Mouse (Mus musculus) heart, embryonic 11.5 days (tissue): ENCODE measurements at regions not wholly inside any gene's neighbourhood (a gene's known extent, or its start where the extent isn't known, plus 50 kb on each side); places are given as distances from the start of the nearest gene placed in this dataset.

Experiments used
- ATAC-seq: fragments of 200-750 bp; cut with Nextera tagmentation; replicated peaks from 2 replicates; pipeline ENCODE4 v1.8.0; 2017; ENCODE audit warnings: moderate library complexity; ENCODE audit not compliant: insufficient number of reproducible peaks, low FRiP score, low TSS enrichment
- H3K27ac ChIP-seq: fragments of 300-500 bp; sonication (generic); 2 replicates; pipeline ENCODE4 v1.5.1; 2014; ENCODE audit warnings: mild to moderate bottlenecking, low read depth, low read length
- H3K27me3 ChIP-seq: fragments of 300-500 bp; sonication (generic); 2 replicates; pipeline ENCODE4 v1.6.1; 2014; ENCODE audit warnings: mild to moderate bottlenecking, low read length, mixed read lengths; ENCODE audit not compliant: control insufficient read depth, insufficient read depth
- H3K36me3 ChIP-seq: fragments of 300-500 bp; sonication (generic); 2 replicates; pipeline ENCODE4 v1.6.1; 2014; ENCODE audit warnings: mild to moderate bottlenecking, low read length, moderate library complexity, mixed read lengths; ENCODE audit not compliant: control insufficient read depth, insufficient read depth
- H3K4me1 ChIP-seq: fragments of 300-500 bp; sonication (generic); 2 replicates; pipeline ENCODE4 v1.6.1; 2014; ENCODE audit warnings: low read length; ENCODE audit not compliant: control insufficient read depth, insufficient read depth
- H3K4me2 ChIP-seq: fragments of 300-500 bp; sonication (generic); 2 replicates; pipeline ENCODE4 v1.6.1; 2014; ENCODE audit warnings: mild to moderate bottlenecking, moderate library complexity
- H3K4me3 ChIP-seq: fragments of 300-500 bp; sonication (generic); 2 replicates; pipeline ENCODE4 v1.5.1; 2014; ENCODE audit warnings: low read depth, low read length
- H3K9ac ChIP-seq: fragments of 300-500 bp; sonication (generic); 2 replicates; pipeline ENCODE4 v1.6.1; 2014; ENCODE audit warnings: mild to moderate bottlenecking, low read depth, low read length, moderate library complexity
- H3K9me3 ChIP-seq: fragments of 300-500 bp; sonication (generic); replicated peaks from 2 replicates; pipeline ENCODE4 v1.6.1; 2016; ENCODE audit warnings: low read length; ENCODE audit not compliant: control insufficient read depth
- WGBS: fragments of 180-500 bp; shearing (Covaris S2); extraction: QIAGEN DNeasy Blood & Tissue Kit; methylation state at CpG from one replicate; pipeline ENCODE4 v1.1.7; 2014; ENCODE audit not compliant: insufficient replicate concordance; 5-methylcytosine and 5-hydroxymethylcytosine counted together

- H3K4me3 ChIP-seq = no peak overlapping the region
- no peaks in the 10 kb centered on the region for H3K36me3 ChIP-seq
- no peak for ATAC-seq
- no peaks in the 10 kb centered on the region for H3K4me1 ChIP-seq
- H3K27ac ChIP-seq = no peak overlapping the region
- WGBS = 90% methylated on average over 4 of the region's 4 CpGs
- H3K9me3 ChIP-seq = no peaks in the 10 kb centered on the region
- H3K4me2 ChIP-seq = no peak overlapping the region
- no peak overlapping the region for H3K9ac ChIP-seq
- H3K27me3 ChIP-seq = no peaks in the 10 kb centered on the region
Measured at GRCm38 (mm10) chr3:38684247-38684991, 199.8 kb upstream of the Ankrd50 start.

- no peak overlapping the region for H3K4me3 ChIP-seq
- H3K27me3 ChIP-seq = no peaks in the 10 kb centered on the region
- no peak for ATAC-seq
- H3K9me3 ChIP-seq = peaks cover 2% of the 10 kb centered on the region; the same call in 1 of the 2 replicates
- H3K27ac ChIP-seq = no peak overlapping the region
- H3K9ac ChIP-seq = no peak overlapping the region
- H3K4me2 ChIP-seq = no peak overlapping the region
- no peaks in the 10 kb centered on the region for H3K36me3 ChIP-seq
- H3K4me1 ChIP-seq = no peaks in the 10 kb centered on the region
- WGBS = 74% methylated on average over 17 of the region's 17 CpGs
Measured at GRCm38 (mm10) chr3:38663670-38664494, 179.2 kb upstream of the Ankrd50 start.

GRCm38 (mm10) chr3:38663023-38663422, 178.4 kb upstream of the Ankrd50 start:
- Histone ChIP-seq H3K36me3 (no peaks in the 10 kb centered on the region), H3K9ac (no peak overlapping the region)
- no peak for ATAC-seq

GRCm38 (mm10) chr3:38656790-38657189, 172.1 kb upstream of the Ankrd50 start:
- Histone ChIP-seq H3K27ac (no peak overlapping the region), H3K27me3 (no peaks in the 10 kb centered on the region), H3K9me3 (no peaks in the 10 kb centered on the region), H3K4me2 (no peak overlapping the region), H3K4me3 (no peak overlapping the region), H3K9ac (no peak overlapping the region), H3K36me3 (no peaks in the 10 kb centered on the region), H3K4me1 (no peaks in the 10 kb centered on the region)
- ATAC-seq = no peak
- WGBS = 76% methylated on average over 1 of the region's 1 CpGs

More at GRCm38 (mm10) chr3:38663023-38663422, 178.4 kb upstream of the Ankrd50 start:
- Histone ChIP-seq H3K27me3 (no peaks in the 10 kb centered on the region), H3K27ac (no peak overlapping the region), H3K4me3 (no peak overlapping the region), H3K9me3 (peaks cover 2% of the 10 kb centered on the region; the same call in 1 of the 2 replicates), H3K4me2 (no peak overlapping the region), H3K4me1 (no peaks in the 10 kb centered on the region)
- WGBS = 64% methylated on average over 5 of the region's 5 CpGs

- H3K4me1 ChIP-seq = no peaks in the 10 kb centered on the region
- no peak overlapping the region for H3K27ac ChIP-seq
- WGBS = 66% methylated on average over 4 of the region's 4 CpGs
- no peaks in the 10 kb centered on the region for H3K9me3 ChIP-seq
- H3K36me3 ChIP-seq = no peaks in the 10 kb centered on the region
- H3K4me2 ChIP-seq = no peak overlapping the region
- H3K4me3 ChIP-seq = no peak overlapping the region
- no peaks in the 10 kb centered on the region for H3K27me3 ChIP-seq
- ATAC-seq = no peak
- no peak overlapping the region for H3K9ac ChIP-seq
Measured at GRCm38 (mm10) chr3:38653928-38654327, 169.3 kb upstream of the Ankrd50 start.

- Histone ChIP-seq H3K36me3 (no peaks in the 10 kb centered on the region), H3K4me1 (no peaks in the 10 kb centered on the region), H3K4me3 (no peak overlapping the region), H3K4me2 (no peak overlapping the region), H3K27me3 (no peaks in the 10 kb centered on the region), H3K9me3 (no peaks in the 10 kb centered on the region), H3K27ac (no peak overlapping the region), H3K9ac (no peak overlapping the region)
- WGBS = 67% methylated on average over 5 of the region's 5 CpGs
- ATAC-seq = no peak
Measured at GRCm38 (mm10) chr3:38652985-38653685, 168.5 kb upstream of the Ankrd50 start.

GRCm38 (mm10) chr3:38650176-38650575, 165.5 kb upstream of the Ankrd50 start:
- no peak overlapping the region for H3K4me2 ChIP-seq
- no peak overlapping the region for H3K27ac ChIP-seq
- no peaks in the 10 kb centered on the region for H3K36me3 ChIP-seq
- H3K4me1 ChIP-seq = no peaks in the 10 kb centered on the region
- WGBS = 52% methylated on average over 4 of the region's 4 CpGs
- ATAC-seq = no peak
- H3K27me3 ChIP-seq = no peaks in the 10 kb centered on the region
- no peak overlapping the region for H3K4me3 ChIP-seq
- H3K9me3 ChIP-seq = no peaks in the 10 kb centered on the region
- H3K9ac ChIP-seq = no peak overlapping the region

- no peaks in the 10 kb centered on the region for H3K27me3 ChIP-seq
- no peak overlapping the region for H3K27ac ChIP-seq
- no peak for ATAC-seq
- no peaks in the 10 kb centered on the region for H3K36me3 ChIP-seq
- H3K4me3 ChIP-seq = no peak overlapping the region
- 58% methylated on average over 4 of the region's 4 CpGs for WGBS
- H3K4me2 ChIP-seq = no peak overlapping the region
- no peaks in the 10 kb centered on the region for H3K9me3 ChIP-seq
- H3K4me1 ChIP-seq = no peaks in the 10 kb centered on the region
- H3K9ac ChIP-seq = no peak overlapping the region
Measured at GRCm38 (mm10) chr3:38648633-38649032, 164.0 kb upstream of the Ankrd50 start.
